Mouse (Mus musculus) gastrocnemius, postnatal 25 days (tissue): ENCODE measurements around the gene Zfp3. TPM values are rescaled to one million over a fixed set of nuclear protein-coding genes. Genes with fewer than 3 reads are reported as not detected.

ENCODE experiments used
- DNase-seq: peaks from one replicate; pipeline ENCODE4 v3.0.0; 2022
- long read RNA-seq, 2 experiments: library from polyadenylated mRNA; stranded (forward); transcript quantifications; one replicate each; pipeline ENCODE4 v2.0.0; 2021
- total RNA-seq, 2 experiments: library from RNA; stranded (reverse); gene quantifications; 1 replicate in 1 of 2; 2 replicates in 1 of 2; pipeline ENCODE4 v1.2.3; 2021

Zfp3 gene
- 1 to 10 TPM; 8.8 to 9.6 TPM for total RNA-seq
- long read RNA-seq, experiment 1, transcript Zfp3-201 (2 exons, 2,061 nt) = major isoform, 16 of 19 reads
- long read RNA-seq, experiment 1, partial matches to known transcripts = 0 of 19 reads
- long read RNA-seq, experiment 1, other reads (novel, unspliced or antisense) = 3 of 19 reads
- long read RNA-seq, experiment 2, transcript Zfp3-201 (2 exons, 2,061 nt) = major isoform, 19 of 21 reads
- long read RNA-seq, experiment 2, partial matches to known transcripts = 0 of 21 reads
- long read RNA-seq, experiment 2, other reads (novel, unspliced or antisense) = 2 of 21 reads

GRCm38 (mm10) chr11:70763936-70764808 is at the start of gene Zfp3:
TSS of gene Zfp3 (plus strand) at chr11:70764209.
- DNase-seq = peak; percentile 82

GRCm38 (mm10) chr11:70715832-70716231 is 48.2 kb upstream of the Zfp3 start:
- no peak for DNase-seq

GRCm38 (mm10) chr11:70718481-70718880 is 45.5 kb upstream of the Zfp3 start:
- no peak for DNase-seq

GRCm38 (mm10) chr11:70720567-70720966 is 43.4 kb upstream of the Zfp3 start:
- DNase-seq = no peak

GRCm38 (mm10) chr11:70721072-70721471 is 42.9 kb upstream of the Zfp3 start:
- DNase-seq = no peak

GRCm38 (mm10) chr11:70724706-70725105 is 39.3 kb upstream of the Zfp3 start:
- DNase-seq = no peak

- no peak for DNase-seq
Measured at GRCm38 (mm10) chr11:70726585-70726984, 37.4 kb upstream of the Zfp3 start.

- DNase-seq = no peak
Measured at GRCm38 (mm10) chr11:70727385-70727784, 36.6 kb upstream of the Zfp3 start.

- DNase-seq = no peak
Measured at GRCm38 (mm10) chr11:70730427-70731038, 33.5 kb upstream of the Zfp3 start.

- no peak for DNase-seq
Measured at GRCm38 (mm10) chr11:70731178-70731577, 32.8 kb upstream of the Zfp3 start.

GRCm38 (mm10) chr11:70733256-70733655 is 30.8 kb upstream of the Zfp3 start:
- DNase-seq = no peak

GRCm38 (mm10) chr11:70737749-70738148 is 26.3 kb upstream of the Zfp3 start:
- DNase-seq = no peak

GRCm38 (mm10) chr11:70741603-70742002 is 22.4 kb upstream of the Zfp3 start:
- DNase-seq = no peak

- no peak for DNase-seq
Measured at GRCm38 (mm10) chr11:70742117-70742516, 21.9 kb upstream of the Zfp3 start.

- DNase-seq = no peak
Measured at GRCm38 (mm10) chr11:70742581-70743459, 21.2 kb upstream of the Zfp3 start.

- DNase-seq = no peak
Measured at GRCm38 (mm10) chr11:70745636-70746035, 18.4 kb upstream of the Zfp3 start.

GRCm38 (mm10) chr11:70747876-70748545 is 16.0 kb upstream of the Zfp3 start:
- DNase-seq = no peak

GRCm38 (mm10) chr11:70752337-70753017 is 11.5 kb upstream of the Zfp3 start:
- DNase-seq = no peak

GRCm38 (mm10) chr11:70753146-70753545 is 10.9 kb upstream of the Zfp3 start:
- DNase-seq = no peak

GRCm38 (mm10) chr11:70754476-70754875 is 9.5 kb upstream of the Zfp3 start:
- no peak for DNase-seq

- DNase-seq = no peak
Measured at GRCm38 (mm10) chr11:70754958-70755357, 9.1 kb upstream of the Zfp3 start.
